Mouse (Mus musculus) C2C12 (cell line): ENCODE measurements around the gene Surf4. TPM values are rescaled to one million over a fixed set of nuclear protein-coding genes. Genes with fewer than 3 reads are reported as not detected.

ENCODE experiments used
- H3K27me3 ChIP-seq: one replicate; pipeline ENCODE4 v1.6.1; 2011; ENCODE audit not compliant: control insufficient read depth, insufficient read depth, insufficient read length
- H3K36me3 ChIP-seq: one replicate; pipeline ENCODE4 v1.6.1; 2011; ENCODE audit not compliant: control insufficient read depth, insufficient read depth
- H3K4me3 ChIP-seq: one replicate; pipeline ENCODE4 v1.5.1; 2011; ENCODE audit warnings: mild to moderate bottlenecking, control low read depth; ENCODE audit not compliant: poor library complexity, insufficient read depth, severe bottlenecking
- H3K79me2 ChIP-seq: one replicate; pipeline ENCODE4 v1.6.1; 2011; ENCODE audit not compliant: control insufficient read depth, insufficient read depth
- H3K79me3 ChIP-seq: one replicate; pipeline ENCODE4 v1.6.1; 2011; ENCODE audit warnings: low read depth, control low read depth
- H3ac ChIP-seq: one replicate; pipeline ENCODE3; 2011; ENCODE audit warnings: low read depth; ENCODE audit not compliant: control insufficient read depth, insufficient read length
- CEBPB ChIP-seq: IDR thresholded peaks from one replicate; pipeline ENCODE4 v1.6.1; 2011; ENCODE audit warnings: low read depth, mild to moderate bottlenecking, control low read depth, moderate library complexity
- CTCF ChIP-seq: IDR thresholded peaks from one replicate; pipeline ENCODE4 v1.5.1; 2011; ENCODE audit not compliant: control insufficient read depth, insufficient read depth, insufficient read length
- FOSL1 ChIP-seq: IDR thresholded peaks from one replicate; pipeline ENCODE4 v1.8.0; 2011; ENCODE audit warnings: mild to moderate bottlenecking, low read length; ENCODE audit not compliant: poor library complexity, insufficient read depth, severe bottlenecking
- MAX ChIP-seq: IDR thresholded peaks from one replicate; pipeline ENCODE4 v1.6.1; 2011; ENCODE audit warnings: mild to moderate bottlenecking, control low read depth
- MYOD1 ChIP-seq: IDR thresholded peaks from one replicate; pipeline ENCODE4 v1.6.1; 2011; ENCODE audit warnings: low read depth; ENCODE audit not compliant: control insufficient read depth, insufficient read length
- MYOG ChIP-seq: IDR thresholded peaks from one replicate; pipeline ENCODE4 v1.6.1; 2011; ENCODE audit not compliant: control insufficient read depth, insufficient read length; ENCODE audit errors: extremely low read depth
- USF1 ChIP-seq: IDR thresholded peaks from one replicate; pipeline ENCODE4 v1.6.1; 2011; ENCODE audit warnings: low read depth, mild to moderate bottlenecking, control low read depth, moderate library complexity
- polyA plus RNA-seq: library from polyadenylated mRNA; unstranded; fragments of >200 nt; fragmentation: generic; extraction: Trizol; gene quantifications from one replicate; pipeline ENCODE4 v1.2.1, GENCODE M21; 2012; ENCODE audit warnings: missing spikeins

Surf4 gene
- polyA plus RNA-seq, 1 experiment, result 165 TPM

- Histone ChIP-seq H3ac (no peak overlapping the region), H3K36me3 (peaks cover 61% of the 10 kb centered on the region), H3K27me3 (no peaks in the 10 kb centered on the region), H3K79me3 (no peaks in the 10 kb centered on the region), H3K4me3 (no peak overlapping the region), H3K79me2 (no peaks in the 10 kb centered on the region)
- TF ChIP-seq CTCF (no peak), MYOD1 (no peak), USF1 (no peak), FOSL1 (no peak), MYOG (no peak), CEBPB (no peak), MAX (no peak)
These were observed 19.1 kb upstream of the Surf4 start for GRCm38 (mm10) chr2:26952866-26953265.

GRCm38 (mm10) chr2:26952193-26952592 lies 18.5 kb upstream of the Surf4 start:
- no peaks in the 10 kb centered on the region for H3K79me3 ChIP-seq
- H3K36me3 ChIP-seq, result peaks cover 54% of the 10 kb centered on the region
- no peak overlapping the region for H3ac ChIP-seq
- no peak overlapping the region for H3K4me3 ChIP-seq
- H3K79me2 ChIP-seq, result no peaks in the 10 kb centered on the region
- TF ChIP-seq MYOD1, result no peak
- no peaks in the 10 kb centered on the region for H3K27me3 ChIP-seq

- no peak overlapping the region for H3ac ChIP-seq
- H3K79me3 ChIP-seq, result no peaks in the 10 kb centered on the region
- H3K79me2 ChIP-seq, result no peaks in the 10 kb centered on the region
- no peak overlapping the region for H3K4me3 ChIP-seq
- H3K27me3 ChIP-seq, result no peaks in the 10 kb centered on the region
- H3K36me3 ChIP-seq, result peaks cover 46% of the 10 kb centered on the region
- TF ChIP-seq MAX (no peak), MYOG (no peak), MYOD1 (no peak), CEBPB (no peak), FOSL1 (no peak), USF1 (no peak), CTCF (no peak)
These were observed 17.7 kb upstream of the Surf4 start for GRCm38 (mm10) chr2:26951346-26951905.

- TF ChIP-seq USF1 (no peak), CTCF (no peak), CEBPB (no peak), FOSL1 (no peak), MAX (no peak), MYOG (no peak), MYOD1 (no peak)
- Histone ChIP-seq H3K27me3 (no peaks in the 10 kb centered on the region), H3K36me3 (peaks cover 36% of the 10 kb centered on the region), H3K4me3 (no peak overlapping the region), H3K79me2 (no peaks in the 10 kb centered on the region), H3K79me3 (no peaks in the 10 kb centered on the region), H3ac (no peak overlapping the region)
These were observed 16.7 kb upstream of the Surf4 start for GRCm38 (mm10) chr2:26950411-26950810.

GRCm38 (mm10) chr2:26943253-26943652 lies 9.5 kb upstream of the Surf4 start:
- Histone ChIP-seq H3K4me3 (no peak overlapping the region), H3K36me3 (no peaks in the 10 kb centered on the region)

GRCm38 (mm10) chr2:26941539-26941938 lies 7.8 kb upstream of the Surf4 start:
- no peaks in the 10 kb centered on the region for H3K79me2 ChIP-seq
- H3ac ChIP-seq, result no peak overlapping the region
- peaks cover 21% of the 10 kb centered on the region for H3K27me3 ChIP-seq
- H3K4me3 ChIP-seq, result no peak overlapping the region
- no peak for TF ChIP-seq MAX
- TF ChIP-seq CTCF, result no peak
- no peak for TF ChIP-seq MYOD1
- no peak for TF ChIP-seq MYOG
- TF ChIP-seq CEBPB, result no peak
- no peak for TF ChIP-seq FOSL1
- TF ChIP-seq USF1, result no peak
- no peaks in the 10 kb centered on the region for H3K36me3 ChIP-seq
- no peaks in the 10 kb centered on the region for H3K79me3 ChIP-seq

More at GRCm38 (mm10) chr2:26943253-26943652, 9.5 kb upstream of the Surf4 start:
- Histone ChIP-seq H3K79me3 (no peaks in the 10 kb centered on the region), H3K27me3 (peaks cover 21% of the 10 kb centered on the region), H3ac (no peak overlapping the region), H3K79me2 (no peaks in the 10 kb centered on the region)
- no peak for TF ChIP-seq CTCF
- TF ChIP-seq MAX, result no peak
- no peak for TF ChIP-seq CEBPB
- TF ChIP-seq MYOD1, result no peak
- no peak for TF ChIP-seq FOSL1
- TF ChIP-seq USF1, result no peak
- no peak for TF ChIP-seq MYOG
